Mouse (Mus musculus) lung, postnatal 14 days (tissue): ENCODE measurements around the gene Zfp473.
"Not testable (repeated sequence)": the region's sequence is repeated elsewhere in the genome, so short reads cannot be mapped to it uniquely, and the experiment has no call there.

Source experiments
- DNase-seq: peaks from one replicate; pipeline ENCODE4 v3.0.0; 2021

Gene Zfp473

DNA sequence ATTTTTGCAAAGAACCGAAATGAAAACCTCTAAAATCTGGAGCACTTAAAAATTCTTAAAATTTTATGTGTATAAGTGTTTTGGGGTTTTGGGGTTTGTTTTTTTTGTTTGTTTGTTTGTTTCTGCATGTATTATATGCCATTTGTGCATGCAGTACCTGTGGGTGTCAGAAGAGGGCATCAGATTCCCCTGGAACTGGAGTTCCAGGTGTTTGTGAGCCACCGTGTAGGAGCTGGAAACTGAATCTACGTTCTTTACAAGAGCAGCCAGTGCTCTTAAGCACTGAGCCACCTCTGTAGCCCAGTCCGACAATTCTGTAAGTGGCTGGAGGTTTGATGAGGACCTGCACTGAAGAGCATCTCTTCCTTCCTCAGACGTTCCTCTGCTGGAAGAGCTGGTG, 41.0 kb downstream of the Zfp473 start:
- no peak for DNase-seq

GRCm38 (mm10) chr7:44708574-44708973, 42.3 kb downstream of the Zfp473 start, which contains the start of gene Izumo2:
Gene Izumo2, plus strand, starts transcription at chr7:44708742.
- no peak for DNase-seq

DNA sequence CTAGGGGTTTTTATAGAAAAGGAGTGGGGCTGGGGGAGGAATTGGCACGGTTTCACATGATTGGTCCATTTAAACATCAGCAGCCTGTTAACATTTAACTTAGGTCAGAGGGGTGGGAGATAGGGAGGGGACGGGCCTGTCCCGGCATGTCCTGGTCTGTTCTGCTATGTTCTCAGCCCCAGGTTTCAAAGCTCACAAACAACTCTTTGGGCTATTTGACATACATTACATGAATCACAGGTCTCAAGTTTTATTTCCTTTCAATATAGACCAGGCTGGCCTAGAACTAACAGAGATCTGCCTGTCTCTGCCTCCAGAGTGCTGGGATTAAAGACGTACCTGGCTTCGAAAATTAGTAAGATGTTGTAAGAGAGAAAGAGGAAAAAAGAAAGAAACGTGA, 42.8 kb downstream of the Zfp473 start:
- not testable (repeated sequence) for DNase-seq

GRCm38 (mm10) chr7:44707169-44707675, 43.6 kb downstream of the Zfp473 start:
- DNase-seq, result no peak

DNA sequence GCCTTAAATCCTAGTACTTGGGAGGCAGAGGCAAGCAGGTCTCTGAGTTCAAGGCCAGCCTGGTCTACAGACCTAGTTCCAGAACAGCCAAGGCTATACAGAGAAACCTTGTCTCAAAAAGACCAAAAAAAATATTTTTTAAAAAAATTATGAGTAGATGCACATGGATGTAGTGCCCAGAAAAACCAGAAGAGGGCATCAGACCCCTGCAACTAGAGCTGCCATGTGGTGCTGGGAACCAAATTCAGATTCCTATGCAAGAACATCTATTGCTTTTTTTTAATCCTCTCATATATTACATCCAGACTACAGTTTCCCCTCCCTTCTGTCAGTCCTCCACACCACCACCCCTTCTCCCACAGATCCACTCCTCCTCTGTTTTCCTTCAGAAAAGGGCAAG, 44.5 kb downstream of the Zfp473 start:
- no peak for DNase-seq

DNA sequence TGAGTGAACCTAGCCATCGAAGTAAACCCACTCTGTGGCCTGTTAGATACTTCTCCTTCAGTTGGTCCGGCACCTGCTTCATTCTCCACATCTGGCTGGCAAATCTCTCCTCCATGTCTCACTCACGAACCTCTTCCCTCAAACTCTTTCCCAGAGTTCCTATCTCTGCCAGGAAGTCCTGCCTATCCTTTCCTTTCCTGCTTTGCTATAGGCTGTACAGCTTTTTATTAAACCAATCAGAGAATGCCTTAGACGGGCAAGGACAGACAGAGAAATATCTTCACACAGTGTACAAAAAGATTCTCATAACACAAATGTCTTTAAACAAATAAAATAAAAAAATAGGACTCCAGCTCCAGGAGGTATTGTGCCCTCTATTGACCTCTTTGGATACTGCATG, 45.8 kb downstream of the Zfp473 start:
- DNase-seq, result no peak

- peak; percentile 62 for DNase-seq
Measured at GRCm38 (mm10) chr7:44704363-44704762, 46.5 kb downstream of the Zfp473 start.

DNA sequence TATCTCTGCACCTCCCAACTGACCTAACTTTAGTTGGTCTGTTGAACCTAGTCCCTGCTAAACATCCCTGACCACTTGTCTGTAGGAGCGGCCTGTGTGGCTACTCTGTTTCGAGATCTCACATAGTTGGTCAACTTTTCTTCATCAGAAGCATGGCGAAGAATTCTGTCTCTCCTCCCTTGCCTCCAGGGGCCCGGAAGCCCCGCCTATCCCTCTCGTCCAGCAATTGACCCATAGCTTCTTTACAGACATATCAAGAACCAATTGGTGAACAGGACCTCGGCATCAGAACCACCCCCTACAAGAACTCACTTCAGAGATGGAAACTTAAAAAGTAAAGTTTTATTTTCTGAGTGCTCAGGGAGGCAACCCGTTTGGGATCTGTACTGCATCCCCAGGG, 47.9 kb downstream of the Zfp473 start:
- DNase-seq, result no peak

GRCm38 (mm10) chr7:44701921-44702320, 48.9 kb downstream of the Zfp473 start:
- DNase-seq, result peak; percentile 40

DNA sequence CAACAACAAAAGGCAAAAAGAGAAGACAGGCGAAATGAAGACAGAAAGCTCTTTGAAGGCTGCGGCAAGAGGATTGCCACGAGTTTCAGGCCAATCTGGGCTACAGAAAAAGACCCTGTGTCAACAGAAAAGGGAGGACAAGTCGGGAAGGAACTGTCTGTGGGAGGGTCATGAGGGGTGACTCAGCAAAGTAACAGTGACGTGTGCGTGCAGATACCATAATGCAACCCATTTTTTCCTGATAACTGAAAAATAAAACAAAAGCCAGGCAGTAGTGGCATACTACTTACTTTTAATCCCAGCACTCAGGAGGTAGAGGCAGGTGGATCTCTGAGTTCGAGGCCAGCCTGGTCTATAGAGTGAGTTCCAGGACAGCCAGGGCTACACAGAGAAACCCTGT, 52.9 kb downstream of the Zfp473 start:
- DNase-seq, result no peak

- DNase-seq, result peak; percentile 75
Measured at GRCm38 (mm10) chr7:44697191-44697710, 53.6 kb downstream of the Zfp473 start.

GRCm38 (mm10) chr7:44695223-44695622, 55.6 kb downstream of the Zfp473 start:
- DNase-seq, result no peak

GRCm38 (mm10) chr7:44693427-44694175, 57.2 kb downstream of the Zfp473 start:
- peak; percentile 19 for DNase-seq

DNA sequence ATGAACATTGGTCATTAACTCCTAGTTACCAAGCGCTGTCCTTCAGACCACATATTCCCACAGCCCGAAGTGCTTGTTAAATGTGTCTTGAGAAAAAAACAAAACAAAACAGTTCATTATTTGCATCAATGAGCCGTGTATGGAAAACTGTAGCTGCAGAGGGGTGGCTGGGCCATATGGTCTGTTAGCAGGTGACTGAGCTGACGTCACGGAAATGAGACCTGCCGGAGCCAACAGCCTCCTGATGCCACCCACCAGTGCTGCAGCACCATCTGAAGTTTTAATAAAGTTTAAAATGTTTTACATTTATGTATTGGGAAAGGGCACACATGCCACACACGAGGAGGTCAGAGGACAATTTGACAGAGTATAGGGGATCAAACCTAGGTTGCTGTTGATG, 61.5 kb downstream of the Zfp473 start:
- DNase-seq, result no peak

DNA sequence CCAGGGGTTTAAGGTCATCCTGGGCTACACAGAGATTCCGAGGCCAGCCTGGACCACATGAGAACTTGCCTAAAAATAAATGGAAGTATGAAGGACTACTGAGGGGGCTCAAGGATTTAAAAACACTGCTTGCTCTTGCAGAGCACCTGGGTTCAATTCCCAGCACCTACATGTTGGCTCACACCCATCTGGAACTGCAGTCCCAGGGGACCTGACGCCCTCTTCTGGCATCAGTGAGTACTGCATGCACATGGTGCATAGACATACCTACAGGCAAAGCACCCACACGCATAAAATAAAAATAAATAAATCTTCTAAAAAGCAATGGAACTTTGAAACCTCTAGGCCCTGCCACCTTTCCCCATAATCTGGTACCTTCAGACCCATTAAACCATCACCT, 62.0 kb downstream of the Zfp473 start:
- no peak for DNase-seq

- peak; percentile 80 for DNase-seq
Measured at GRCm38 (mm10) chr7:44685531-44686402, 65.1 kb downstream of the Zfp473 start.

DNA sequence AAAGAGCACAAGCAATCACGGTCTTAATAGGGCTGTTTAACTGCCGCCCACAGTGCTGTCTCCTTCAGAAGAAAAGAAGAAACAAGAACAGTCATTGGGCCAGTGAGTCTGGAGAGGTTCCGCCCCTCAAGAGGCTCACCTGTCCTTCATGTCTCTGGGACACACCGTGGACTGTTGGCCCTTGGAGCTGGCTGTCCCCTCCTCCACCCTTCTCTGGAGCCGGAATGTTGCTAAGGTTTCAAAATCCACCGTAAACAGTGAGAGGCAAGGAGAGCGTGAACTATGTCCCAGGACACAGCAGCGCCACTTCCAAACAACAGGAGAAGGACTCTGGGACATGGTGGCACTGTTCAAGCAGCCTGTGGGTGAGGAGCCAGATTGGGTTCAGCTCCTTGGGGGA, 67.2 kb downstream of the Zfp473 start:
- peak; percentile 62 for DNase-seq
